Mouse (Mus musculus): Measurements from ENCODE around the gene Akr1c14. TPM values are rescaled to one million over a fixed set of nuclear protein-coding genes. Genes with fewer than 3 reads are reported as not detected.

Gene Akr1c14
- polyA plus RNA-seq, 1 experiment, result 0.46 TPM

DNA sequence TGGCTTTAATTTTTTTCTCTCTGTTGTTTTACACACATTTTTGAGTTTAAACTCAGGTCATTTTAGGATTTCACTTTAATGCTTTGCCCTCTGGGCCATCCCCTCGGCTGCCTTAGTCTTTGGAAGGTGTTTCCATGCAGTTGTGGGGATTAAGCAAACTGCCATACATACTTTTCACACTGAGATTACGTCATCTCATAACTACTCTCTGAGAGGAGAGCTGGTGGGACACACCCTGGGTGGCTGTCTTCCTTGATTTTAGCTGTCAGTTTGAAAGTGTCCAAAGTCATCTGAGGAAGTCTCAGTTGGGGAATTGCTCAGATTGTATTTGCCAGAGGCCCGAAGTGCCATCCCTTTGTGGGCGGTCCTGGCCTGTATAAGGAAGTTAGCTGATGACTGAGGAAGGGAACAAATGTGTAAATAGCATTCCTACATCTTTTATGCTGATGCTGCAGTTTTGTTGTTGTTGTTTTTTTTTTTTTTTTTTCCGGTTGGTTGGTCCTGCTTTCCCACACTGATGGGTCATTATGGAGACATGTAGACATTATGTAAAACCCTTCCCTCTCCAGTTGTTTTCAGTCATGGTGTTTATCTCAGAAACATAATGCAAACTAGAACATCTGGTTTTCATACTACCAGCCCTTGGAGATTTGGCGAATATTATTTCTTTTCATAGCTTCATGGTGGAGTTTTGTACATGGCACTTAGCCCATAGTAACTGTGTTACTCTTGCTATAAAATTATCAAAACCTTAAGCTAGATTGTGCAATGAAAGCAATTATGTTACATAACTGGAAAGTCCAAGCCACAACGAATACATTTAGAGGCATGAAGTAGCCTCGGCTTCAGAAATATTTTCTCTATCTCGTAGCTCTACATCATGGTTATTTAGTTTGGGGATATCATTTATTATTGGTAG, 28.0 kb downstream of the Akr1c14 start:
- TF ChIP-seq CTCF (IDR thresholded peaks at IDR 0.05; ENCODE audit: control insufficient read depth, insufficient read depth, insufficient replicate concordance, low read depth, low read length), result no peak
- no peak for TF ChIP-seq POLR2A (IDR thresholded peaks at IDR 0.05; ENCODE audit: control insufficient read depth, low read depth, low read length)
- no peaks in the 10 kb centered on the region for H3K36me3 ChIP-seq (ENCODE audit: control insufficient read depth, insufficient read depth, low read length)
- H3K4me1 ChIP-seq (ENCODE audit: control insufficient read depth, insufficient read depth, low read length), result no peaks in the 10 kb centered on the region
- no peak overlapping the region for H3K27ac ChIP-seq (ENCODE audit: control insufficient read depth, insufficient read depth, low read depth, low read length)
- no peaks in the 10 kb centered on the region for H3K27me3 ChIP-seq (ENCODE audit: control insufficient read depth, insufficient read depth, low read length)
- H3K4me3 ChIP-seq (ENCODE audit: control insufficient read depth, low read depth, low read length), result no peak overlapping the region

GRCm38 (mm10) chr13:4079876-4080275, 31.1 kb downstream of the Akr1c14 start:
- H3K27me3 ChIP-seq (ENCODE audit: control insufficient read depth, insufficient read depth, low read length), result no peaks in the 10 kb centered on the region
- no peak overlapping the region for H3K27ac ChIP-seq (ENCODE audit: control insufficient read depth, insufficient read depth, low read depth, low read length)
- no peak overlapping the region for H3K4me3 ChIP-seq (ENCODE audit: control insufficient read depth, low read depth, low read length)
- TF ChIP-seq CTCF (IDR thresholded peaks at IDR 0.05; ENCODE audit: control insufficient read depth, insufficient read depth, insufficient replicate concordance, low read depth, low read length) (no peak), POLR2A (IDR thresholded peaks at IDR 0.05; ENCODE audit: control insufficient read depth, low read depth, low read length) (no peak)
- H3K36me3 ChIP-seq (ENCODE audit: control insufficient read depth, insufficient read depth, low read length), result no peaks in the 10 kb centered on the region
- no peaks in the 10 kb centered on the region for H3K4me1 ChIP-seq (ENCODE audit: control insufficient read depth, insufficient read depth, low read length)

DNA sequence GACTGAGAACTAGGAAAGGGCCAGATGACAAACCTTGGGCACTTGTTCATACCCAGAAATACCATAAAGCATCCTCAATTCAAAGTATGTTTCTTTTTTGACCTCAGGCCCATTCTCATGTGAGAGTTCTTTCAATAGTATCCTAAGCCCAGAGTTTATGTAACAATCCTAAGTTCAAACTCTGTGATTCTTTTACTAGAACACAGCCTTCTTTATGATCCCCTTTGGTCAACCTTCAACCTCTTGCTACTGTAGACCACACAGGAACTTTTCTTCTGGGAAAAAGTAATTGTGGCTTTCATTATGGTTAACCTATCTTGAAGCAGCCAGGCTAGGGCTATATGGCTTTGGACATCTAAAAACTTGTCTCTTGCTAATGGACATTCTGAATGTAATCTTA, 52.9 kb downstream of the Akr1c14 start:
- Histone ChIP-seq H3K27me3 (ENCODE audit: control insufficient read depth, insufficient read depth, low read length) (no peaks in the 10 kb centered on the region), H3K27ac (ENCODE audit: control insufficient read depth, insufficient read depth, low read depth, low read length) (no peak overlapping the region), H3K4me3 (ENCODE audit: control insufficient read depth, low read depth, low read length) (no peak overlapping the region), H3K36me3 (ENCODE audit: control insufficient read depth, insufficient read depth, low read length) (no peaks in the 10 kb centered on the region), H3K4me1 (ENCODE audit: control insufficient read depth, insufficient read depth, low read length) (no peaks in the 10 kb centered on the region)
- TF ChIP-seq CTCF (IDR thresholded peaks at IDR 0.05; ENCODE audit: control insufficient read depth, insufficient read depth, insufficient replicate concordance, low read depth, low read length) (no peak), POLR2A (IDR thresholded peaks at IDR 0.05; ENCODE audit: control insufficient read depth, low read depth, low read length) (no peak)

DNA sequence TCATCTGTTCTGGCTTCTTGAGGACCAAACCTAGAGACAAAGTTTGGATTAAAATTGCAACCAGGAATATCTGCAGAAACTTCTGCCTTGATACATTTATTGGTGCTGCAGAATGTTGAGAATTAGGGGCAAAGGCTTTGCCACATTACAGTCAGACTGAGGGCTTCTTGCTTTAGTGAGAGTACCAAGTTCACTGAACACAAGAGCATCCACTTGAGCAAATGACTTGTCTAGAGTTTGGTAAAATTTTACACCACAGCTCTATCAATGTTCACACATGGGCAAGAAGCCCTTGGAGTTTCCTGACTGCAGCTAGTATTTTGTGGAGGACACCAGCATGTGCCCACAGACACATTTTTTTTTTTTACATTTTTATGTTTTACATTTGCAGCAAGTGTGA, 53.9 kb downstream of the Akr1c14 start:
- no peak for TF ChIP-seq CTCF (IDR thresholded peaks at IDR 0.05; ENCODE audit: control insufficient read depth, insufficient read depth, insufficient replicate concordance, low read depth, low read length)
- no peak for TF ChIP-seq POLR2A (IDR thresholded peaks at IDR 0.05; ENCODE audit: control insufficient read depth, low read depth, low read length)
- Histone ChIP-seq H3K27me3 (ENCODE audit: control insufficient read depth, insufficient read depth, low read length) (no peaks in the 10 kb centered on the region), H3K27ac (ENCODE audit: control insufficient read depth, insufficient read depth, low read depth, low read length) (no peak overlapping the region), H3K36me3 (ENCODE audit: control insufficient read depth, insufficient read depth, low read length) (no peaks in the 10 kb centered on the region), H3K4me1 (ENCODE audit: control insufficient read depth, insufficient read depth, low read length) (no peaks in the 10 kb centered on the region), H3K4me3 (ENCODE audit: control insufficient read depth, low read depth, low read length) (no peak overlapping the region)

GRCm38 (mm10) chr13:4110281-4111188, 61.7 kb downstream of the Akr1c14 start:
- H3K27me3 ChIP-seq (ENCODE audit: control insufficient read depth, insufficient read depth, low read length), result no peaks in the 10 kb centered on the region
- no peak overlapping the region for H3K27ac ChIP-seq (ENCODE audit: control insufficient read depth, insufficient read depth, low read depth, low read length)
- H3K4me1 ChIP-seq (ENCODE audit: control insufficient read depth, insufficient read depth, low read length), result no peaks in the 10 kb centered on the region
- H3K4me3 ChIP-seq (ENCODE audit: control insufficient read depth, low read depth, low read length), result no peak overlapping the region
- H3K36me3 ChIP-seq (ENCODE audit: control insufficient read depth, insufficient read depth, low read length), result no peaks in the 10 kb centered on the region
- peak; percentile 58; the same call in 1 of the 2 replicates for TF ChIP-seq CTCF (IDR thresholded peaks at IDR 0.05; ENCODE audit: control insufficient read depth, insufficient read depth, insufficient replicate concordance, low read depth, low read length)
- no peak for TF ChIP-seq POLR2A (IDR thresholded peaks at IDR 0.05; ENCODE audit: control insufficient read depth, low read depth, low read length)

DNA sequence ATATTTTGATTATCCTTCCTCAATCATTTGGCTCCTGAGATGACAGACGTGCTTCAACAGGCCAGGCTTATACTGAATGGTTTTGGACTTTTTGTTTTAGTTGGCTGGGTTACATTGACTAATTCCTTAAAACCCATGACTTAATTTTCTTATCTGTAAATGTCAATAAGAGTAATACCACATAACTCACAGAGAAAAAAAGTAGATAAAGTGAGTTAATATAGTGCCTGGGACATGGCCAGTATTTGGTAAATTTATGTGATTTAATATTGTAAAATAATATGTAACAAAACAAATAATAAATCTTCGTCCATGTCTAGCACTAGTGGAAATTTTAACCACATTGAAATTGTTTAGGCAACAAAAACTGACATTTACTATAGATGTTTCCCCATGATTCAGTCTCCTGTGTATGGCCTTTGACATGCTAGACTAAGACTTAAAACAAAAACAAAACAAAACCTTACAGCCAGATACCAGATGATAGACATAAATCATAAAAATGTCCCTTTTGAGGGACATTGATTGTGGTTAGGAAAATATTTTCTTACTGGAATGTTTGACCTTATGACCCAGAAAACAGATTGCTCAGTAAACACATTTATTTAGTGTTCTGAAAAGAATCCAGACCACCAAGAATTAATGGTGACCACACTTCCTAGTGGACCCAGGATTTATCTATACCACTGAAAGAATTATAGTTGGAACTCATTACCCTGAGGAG, 70.5 kb downstream of the Akr1c14 start:
- no peaks in the 10 kb centered on the region for H3K27me3 ChIP-seq (ENCODE audit: control insufficient read depth, insufficient read depth, low read length)

More for the DNA sequence above, 70.5 kb downstream of the Akr1c14 start:
- no peaks in the 10 kb centered on the region for H3K36me3 ChIP-seq (ENCODE audit: control insufficient read depth, insufficient read depth, low read length)
- TF ChIP-seq CTCF (IDR thresholded peaks at IDR 0.05; ENCODE audit: control insufficient read depth, insufficient read depth, insufficient replicate concordance, low read depth, low read length) (no peak), POLR2A (IDR thresholded peaks at IDR 0.05; ENCODE audit: control insufficient read depth, low read depth, low read length) (no peak)
- no peak overlapping the region for H3K4me3 ChIP-seq (ENCODE audit: control insufficient read depth, low read depth, low read length)
- no peaks in the 10 kb centered on the region for H3K4me1 ChIP-seq (ENCODE audit: control insufficient read depth, insufficient read depth, low read length)
- no peak overlapping the region for H3K27ac ChIP-seq (ENCODE audit: control insufficient read depth, insufficient read depth, low read depth, low read length)
